Mouse (Mus musculus) CH12.LX (cell line): Measurements from ENCODE around the gene Rbbp5.

ENCODE experiments used
- CTCF ChIP-seq, 2 experiments: IDR thresholded peaks in 1 of 2; conservative IDR thresholded peaks in 1 of 2; 2 replicates each; pipeline ENCODE4 v1.5.1; 2011 to 2012; ENCODE audit warnings: low read depth in 2 of 2, low read length in 2 of 2, improper control_type of control experiment in 1 of 2, inconsistent platforms in 1 of 2, mild to moderate bottlenecking in 1 of 2, moderate library complexity in 1 of 2
- ZNF384 ChIP-seq: IDR thresholded peaks from 2 replicates; pipeline ENCODE4 v1.6.1; 2012; ENCODE audit warnings: low read depth, low read length, improper control_type of control experiment, inconsistent platforms

GRCm38 (mm10) chr1:132533840-132534239 lies 56.7 kb downstream of the Rbbp5 start:
- TF ChIP-seq ZNF384 (no peak), CTCF (conservative IDR thresholded peaks at IDR 0.05 in 1 of 2, IDR thresholded peaks at IDR 0.05 in 1 of 2; ENCODE audit: low read depth in 2 of 2, low read length in 2 of 2) (no peak)
